Mouse (Mus musculus) heart, postnatal 0 days (tissue): ENCODE measurements around the gene Shc1. TPM values are rescaled to one million over a fixed set of nuclear protein-coding genes. Genes with fewer than 3 reads are reported as not detected.

Experiments
- ATAC-seq: fragments of 200-750 bp; cut with Nextera tagmentation; 2 replicates; pipeline ENCODE4 v1.8.0; 2017; ENCODE audit warnings: low read depth, moderate number of reproducible peaks, moderate library complexity; ENCODE audit not compliant: insufficient read depth
- DNase-seq: peaks from one replicate; pipeline ENCODE4 v3.0.0-alpha.2; 2016; ENCODE audit warnings: low spot score
- H3K27ac ChIP-seq: fragments of 300-500 bp; sonication (generic); 2 replicates; pipeline ENCODE4 v1.5.1; 2014; ENCODE audit warnings: low read depth, mild to moderate bottlenecking
- H3K27me3 ChIP-seq: fragments of 300-500 bp; sonication (generic); 2 replicates; pipeline ENCODE4 v1.6.1; 2014; ENCODE audit warnings: low read length, mixed read lengths; ENCODE audit not compliant: control insufficient read depth, insufficient read depth
- H3K36me3 ChIP-seq: fragments of 300-500 bp; sonication (generic); replicated peaks from 2 replicates; pipeline ENCODE4 v1.6.1; 2014; ENCODE audit warnings: low read length, mixed read lengths; ENCODE audit not compliant: control insufficient read depth, insufficient read depth
- H3K4me1 ChIP-seq: fragments of 300-500 bp; sonication (generic); 2 replicates; pipeline ENCODE4 v1.6.1; 2014; ENCODE audit warnings: antibody characterized with exemption; ENCODE audit not compliant: control insufficient read depth, insufficient read depth
- H3K4me2 ChIP-seq: fragments of 300-500 bp; sonication (generic); 2 replicates; pipeline ENCODE4 v1.6.1; 2014; ENCODE audit warnings: low read depth, mild to moderate bottlenecking, low read length, moderate library complexity
- H3K4me3 ChIP-seq: fragments of 300-500 bp; sonication (generic); 2 replicates; pipeline ENCODE4 v1.5.1; 2014; ENCODE audit warnings: low read depth, low read length
- H3K9ac ChIP-seq: fragments of 300-500 bp; sonication (generic); replicated peaks from 2 replicates; pipeline ENCODE4 v1.6.1; 2014; ENCODE audit warnings: low read depth, low read length, mixed read lengths
- H3K9me3 ChIP-seq: fragments of 300-500 bp; sonication (generic); replicated peaks from 2 replicates; pipeline ENCODE4 v1.6.1; 2016; ENCODE audit warnings: low read length; ENCODE audit not compliant: control insufficient read depth
- CTCF ChIP-seq: IDR thresholded peaks from 2 replicates; pipeline ENCODE4 v1.5.1; 2016; ENCODE audit warnings: antibody characterized with exemption, control low read depth, low read depth
- EP300 ChIP-seq: IDR thresholded peaks from 2 replicates; pipeline ENCODE4 v1.6.1; 2016; ENCODE audit warnings: antibody characterized with exemption, low read depth
- WGBS: fragments of 180-500 bp; shearing (Covaris S2); extraction: QIAGEN DNeasy Blood & Tissue Kit; methylation state at CpG from one replicate; pipeline ENCODE4 v1.1.7; 2014; 5-methylcytosine and 5-hydroxymethylcytosine counted together
- polyA plus RNA-seq: library from polyadenylated mRNA; unstranded; fragments of >200 nt; fragmentation: Nextera tagmentation; extraction: Ambion mirVana; gene quantifications from 2 replicates; pipeline ENCODE4 v1.2.1, GENCODE M21; 2015
- total RNA-seq: library from RNA; depleted of rRNA; stranded (reverse); fragments of >200 nt; gene quantifications from 2 replicates; pipeline ENCODE4 v1.2.3, GENCODE M21; 2014; ENCODE audit warnings: low replicate concordance

Shc1 gene
- total and polyA plus RNA-seq, 2 experiments from 2014 or later = 35.8 to 82.1 TPM

DNA sequence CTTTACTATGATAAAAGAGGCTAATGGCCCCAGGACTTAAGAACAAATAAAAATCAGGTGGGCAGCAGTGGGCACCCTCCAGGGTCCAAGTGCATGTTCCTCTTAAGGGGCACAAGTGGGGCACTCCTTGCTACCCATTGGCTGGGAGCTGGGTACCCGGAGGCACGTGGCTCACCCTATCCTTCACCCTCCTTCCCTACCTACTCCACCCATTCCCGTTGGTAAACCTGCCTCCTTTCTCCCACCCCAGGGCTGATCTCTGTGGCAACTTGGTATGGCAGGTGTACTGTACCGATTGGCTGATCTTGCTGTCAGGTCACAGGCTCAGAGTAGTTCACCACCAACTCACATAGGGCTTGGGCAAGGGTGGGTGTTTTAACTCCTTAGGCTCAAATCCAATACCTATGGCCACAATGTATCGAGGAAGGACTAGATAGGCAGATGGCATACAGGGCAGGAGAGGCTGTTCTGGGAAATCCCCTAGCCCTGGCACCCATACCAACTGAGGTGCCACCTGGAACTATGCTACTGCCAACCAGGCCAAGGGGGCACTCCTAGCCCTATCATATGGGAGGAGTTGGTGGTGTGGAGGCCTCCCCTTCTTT is 34.5 kb upstream of the Shc1 start:
- no peak for DNase-seq
- H3K9me3 ChIP-seq = no peaks in the 10 kb centered on the region
- H3K4me1 ChIP-seq = 0 out of 2 replicates have a peak, but pooled peaks cover 8% of the 10 kb centered on the region
- H3K9ac ChIP-seq = no peak overlapping the region
- H3K27me3 ChIP-seq = no peaks in the 10 kb centered on the region
- 82% methylated on average over 5 of the region's 5 CpGs for WGBS
- H3K36me3 ChIP-seq = peaks cover 11% of the 10 kb centered on the region
- H3K27ac ChIP-seq = no peak overlapping the region
- H3K4me2 ChIP-seq = no peak overlapping the region
- no peak overlapping the region for H3K4me3 ChIP-seq
- no peak for TF ChIP-seq CTCF
- no peak for ATAC-seq

DNA sequence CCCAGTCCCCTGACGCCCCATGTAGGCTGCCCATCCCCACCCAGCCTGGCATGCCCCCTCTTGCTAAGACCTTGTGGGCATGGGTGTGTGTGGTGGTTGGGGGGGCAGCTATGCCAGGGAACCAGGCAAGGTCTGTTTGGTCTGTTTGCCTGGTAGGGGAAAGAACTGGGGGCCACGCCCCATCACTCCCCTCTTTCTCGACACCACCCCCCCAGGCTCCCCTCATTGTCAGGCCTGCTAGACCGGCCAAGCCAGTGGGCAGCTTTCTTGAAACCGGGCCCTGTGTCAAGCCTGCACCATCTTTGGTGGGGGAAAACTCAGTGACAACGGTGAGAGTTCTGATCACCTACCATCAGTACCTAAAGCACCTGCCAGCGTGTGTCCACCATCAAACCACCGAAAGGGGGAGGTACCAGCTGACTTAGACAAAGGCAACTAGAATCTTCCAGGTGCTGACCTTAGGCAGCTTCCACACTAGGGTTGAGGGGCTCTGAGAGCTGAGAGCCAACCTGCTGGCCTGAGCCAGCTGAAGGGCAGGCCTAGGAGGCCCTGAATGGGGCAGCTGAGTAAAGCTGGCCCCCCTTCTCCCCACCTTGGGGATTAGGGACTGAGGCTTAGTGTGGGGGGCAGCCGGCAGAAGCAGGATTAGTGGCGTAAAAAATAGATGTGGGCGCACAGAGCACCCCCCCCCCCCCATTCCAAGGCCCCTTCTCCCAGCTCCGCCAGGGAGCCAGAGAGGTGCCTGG is 33.7 kb upstream of the Shc1 start:
- H3K9me3 ChIP-seq = no peaks in the 10 kb centered on the region
- no peak overlapping the region for H3K27ac ChIP-seq
- 0 out of 2 replicates have a peak, but pooled peaks cover 8% of the 10 kb centered on the region for H3K4me1 ChIP-seq
- no peak overlapping the region for H3K4me2 ChIP-seq
- peaks cover 11% of the 10 kb centered on the region for H3K36me3 ChIP-seq
- no peak for DNase-seq
- 84% methylated on average over 11 of the region's 12 CpGs for WGBS
- H3K27me3 ChIP-seq = no peaks in the 10 kb centered on the region
- no peak overlapping the region for H3K9ac ChIP-seq
- TF ChIP-seq CTCF = no peak
- TF ChIP-seq EP300 = no peak
- ATAC-seq = no peak
- H3K4me3 ChIP-seq = no peak overlapping the region

DNA sequence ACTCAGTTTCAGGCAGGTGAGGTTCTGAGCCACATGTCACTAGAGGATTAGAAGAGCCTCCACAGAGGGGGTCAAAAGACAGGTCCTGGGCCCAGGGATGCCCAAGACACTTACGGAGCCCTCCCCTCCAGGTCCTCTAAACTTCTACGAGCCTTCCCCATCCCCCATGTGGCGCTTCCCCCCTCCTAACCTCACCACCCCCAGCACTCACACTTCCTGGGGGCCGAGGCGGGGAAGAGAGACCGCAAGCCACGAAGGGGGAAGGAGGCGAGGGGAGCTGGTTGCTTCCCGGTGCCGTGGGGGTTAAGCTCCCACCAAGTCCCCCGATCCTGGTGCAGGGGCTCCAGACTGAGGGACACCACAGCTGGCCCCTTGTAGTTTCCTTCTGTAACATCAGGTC is 32.8 kb upstream of the Shc1 start:
- TF ChIP-seq EP300 (no peak), CTCF (no peak)
- Histone ChIP-seq H3K36me3 (peaks cover 6% of the 10 kb centered on the region), H3K4me3 (no peak overlapping the region), H3K9me3 (no peaks in the 10 kb centered on the region), H3K4me2 (no peak overlapping the region), H3K27me3 (no peaks in the 10 kb centered on the region), H3K27ac (no peak overlapping the region), H3K4me1 (peaks cover 15% of the 10 kb centered on the region), H3K9ac (no peak overlapping the region)
- 67% methylated on average over 11 of the region's 11 CpGs for WGBS
- ATAC-seq (no peak), DNase-seq (no peak)

DNA sequence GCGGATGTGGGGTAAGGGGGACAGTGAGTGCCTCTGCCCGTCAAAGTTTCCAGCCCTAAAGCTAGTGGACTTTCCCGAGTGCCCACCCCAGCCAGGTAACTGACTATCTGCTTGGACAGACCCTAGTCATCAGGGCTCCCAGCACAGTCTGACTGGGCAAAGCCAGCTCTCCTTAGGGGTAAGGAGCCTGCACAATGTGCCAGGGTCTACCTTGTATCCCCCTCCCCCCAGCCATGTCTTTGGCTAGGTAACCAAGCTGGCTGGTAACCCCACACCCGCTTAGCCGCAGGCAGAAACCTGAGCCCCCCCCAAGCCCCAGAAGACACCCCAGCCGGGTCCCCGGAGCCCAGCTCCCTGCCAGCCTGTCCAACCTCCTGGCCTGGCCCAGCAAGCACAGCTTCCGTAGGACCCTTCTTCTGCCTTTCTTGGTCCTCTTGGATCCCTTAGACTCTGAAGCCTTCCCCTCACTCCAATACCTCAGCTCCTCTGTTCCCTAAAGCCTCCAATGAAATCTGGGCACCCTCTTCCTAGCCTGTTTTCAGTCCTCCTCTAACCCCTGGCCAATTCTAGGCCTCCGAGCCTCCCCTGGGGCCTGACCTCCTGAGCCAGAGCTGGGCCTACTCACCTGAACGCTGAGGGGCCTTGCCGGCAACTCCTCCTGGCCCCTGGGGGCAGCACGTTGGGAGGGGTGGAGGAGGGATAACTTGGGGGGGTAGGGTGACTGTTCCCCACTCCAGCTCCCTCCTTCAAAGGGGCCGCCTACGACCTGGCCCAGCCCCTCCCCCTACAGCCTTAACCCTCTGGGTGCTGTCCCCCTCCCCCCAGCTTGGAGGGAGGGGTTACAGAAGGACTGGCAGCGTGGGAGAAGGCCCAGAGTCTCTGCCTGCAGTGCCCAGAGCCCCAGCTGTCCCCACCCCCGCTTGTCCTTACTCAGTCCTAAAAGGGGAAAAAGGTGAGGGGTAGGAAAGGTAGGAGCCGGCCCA is 31.5 kb upstream of the Shc1 start:
- Histone ChIP-seq H3K27ac (no peak overlapping the region), H3K4me3 (no peak overlapping the region)
- 76% methylated on average over 17 of the region's 17 CpGs for WGBS

DNA sequence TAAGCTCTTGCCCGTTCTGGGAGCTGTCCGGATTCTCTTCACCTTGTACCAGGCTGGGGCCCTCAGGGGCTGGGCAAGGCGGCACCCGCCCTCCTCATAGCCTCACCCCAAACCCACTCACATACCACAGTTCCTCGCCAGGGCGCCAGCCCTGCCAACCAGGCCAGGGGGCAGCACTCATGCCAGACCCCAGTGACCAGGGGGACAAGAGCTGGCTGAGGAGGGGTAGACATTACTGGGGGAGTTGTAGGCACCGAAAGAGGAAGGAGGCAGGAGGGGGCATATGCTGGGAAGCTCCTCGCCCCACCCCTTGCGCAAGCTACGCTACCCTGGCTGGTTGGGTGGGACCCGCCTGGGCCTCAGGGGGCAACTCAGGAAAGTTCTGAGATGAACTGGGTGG is 30.6 kb upstream of the Shc1 start:
- Histone ChIP-seq H3K9ac (no peak overlapping the region), H3K4me3 (no peak overlapping the region)

More for the DNA sequence above, 31.5 kb upstream of the Shc1 start:
- Histone ChIP-seq H3K9ac (no peak overlapping the region), H3K4me2 (no peak overlapping the region), H3K36me3 (no peaks in the 10 kb centered on the region), H3K4me1 (peaks cover 24% of the 10 kb centered on the region), H3K9me3 (no peaks in the 10 kb centered on the region), H3K27me3 (no peaks in the 10 kb centered on the region)
- ATAC-seq = no peak
- DNase-seq = no peak
- no peak for TF ChIP-seq EP300
- TF ChIP-seq CTCF = no peak

More for the DNA sequence above, 30.6 kb upstream of the Shc1 start:
- 93% methylated on average over 11 of the region's 11 CpGs for WGBS
- no peaks in the 10 kb centered on the region for H3K27me3 ChIP-seq
- H3K4me2 ChIP-seq = no peak overlapping the region
- H3K27ac ChIP-seq = no peak overlapping the region
- ATAC-seq (no peak), DNase-seq (no peak)
- no peaks in the 10 kb centered on the region for H3K9me3 ChIP-seq
- peaks cover 24% of the 10 kb centered on the region for H3K4me1 ChIP-seq
- no peaks in the 10 kb centered on the region for H3K36me3 ChIP-seq
- TF ChIP-seq CTCF (no peak), EP300 (no peak)
